Mouse (Mus musculus): ENCODE data around the gene Rplp2.

Gene Rplp2

DNA sequence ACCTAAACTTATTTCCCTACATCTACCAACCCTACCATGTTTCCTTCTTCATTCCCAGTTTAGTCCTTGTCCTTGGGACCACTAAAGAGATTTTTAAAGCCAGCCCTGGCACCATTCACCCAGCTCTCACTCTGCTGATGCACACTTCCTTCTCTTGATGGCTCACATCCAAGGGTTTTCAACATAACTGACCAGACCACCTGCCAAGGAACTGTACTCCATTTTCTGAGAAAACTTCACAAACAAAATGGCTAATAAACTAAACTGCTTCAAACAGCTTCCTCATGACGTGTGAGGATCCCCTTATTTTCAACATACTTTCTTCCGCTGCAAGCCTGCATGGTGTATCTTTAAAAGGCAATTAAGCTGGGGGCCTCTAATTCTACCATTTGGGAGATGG, 6.5 kb downstream of the Rplp2 start:
- no peak for DNase-seq

DNA sequence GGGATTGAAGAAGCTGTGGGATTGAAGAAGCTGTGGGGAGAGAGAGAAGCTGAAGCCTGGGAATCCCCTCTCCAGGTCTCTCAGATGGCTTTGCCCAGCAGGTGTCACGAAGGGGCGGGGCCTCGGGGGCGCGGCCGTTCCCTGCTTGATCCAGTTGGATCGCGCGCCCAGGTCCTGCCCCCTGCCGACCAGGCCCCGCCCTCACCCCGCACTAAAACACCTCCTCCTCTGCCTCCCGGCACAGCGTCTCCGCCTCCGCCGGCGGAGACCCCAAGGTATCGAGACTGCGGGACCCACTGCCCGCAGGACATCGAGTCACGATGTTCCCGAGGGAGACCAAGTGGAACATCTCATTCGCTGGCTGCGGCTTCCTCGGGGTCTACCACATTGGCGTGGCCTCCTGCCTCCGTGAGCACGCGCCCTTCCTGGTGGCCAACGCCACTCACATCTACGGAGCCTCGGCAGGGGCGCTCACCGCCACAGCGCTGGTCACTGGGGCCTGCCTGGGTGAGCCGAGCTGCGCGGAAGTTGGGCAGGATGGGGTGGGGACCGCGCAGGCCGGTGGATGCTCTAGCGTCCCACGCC, 7.9 kb downstream of the Rplp2 start, which contains the start of gene Pnpla2:
Gene Pnpla2, plus strand, starts transcription at position 232 of the 585 bp plus-strand sequence.
- peak; percentile 95 for DNase-seq

DNA sequence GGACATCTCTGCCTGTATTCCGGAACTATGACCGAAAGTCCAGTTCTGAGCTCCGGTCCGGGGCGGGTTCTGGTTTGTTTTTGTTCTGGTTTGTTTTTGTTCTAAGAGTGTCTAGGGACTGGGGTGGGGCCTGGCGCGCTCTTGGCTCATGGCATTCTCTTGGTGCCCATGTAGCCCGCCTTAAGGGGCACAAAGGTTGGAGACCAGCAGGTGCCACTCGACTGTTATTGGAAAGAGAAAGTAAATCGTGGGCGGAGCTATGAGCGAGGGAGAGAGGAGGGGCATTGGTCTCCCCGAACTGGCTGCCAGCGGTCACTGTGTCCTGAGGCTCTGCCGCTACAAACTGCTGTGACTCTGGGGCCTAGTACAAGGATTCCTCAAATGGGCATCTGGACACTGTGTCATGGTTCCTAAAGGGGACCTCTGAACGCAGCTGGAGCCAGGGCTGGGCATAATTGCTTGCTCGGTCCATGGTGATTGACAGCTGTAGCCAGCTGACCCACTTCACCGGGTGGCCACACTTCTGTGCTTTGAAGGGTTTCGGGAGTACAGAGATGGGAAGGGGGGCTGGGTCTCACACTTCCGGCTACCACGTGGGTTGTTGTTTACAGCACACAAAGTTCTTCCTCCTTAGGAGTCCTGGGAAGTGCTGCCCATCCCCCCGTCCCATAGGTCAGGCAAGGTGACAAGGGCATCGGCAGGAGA, 8.6 kb downstream of the Rplp2 start:
- peak; percentile 46 for DNase-seq

DNA sequence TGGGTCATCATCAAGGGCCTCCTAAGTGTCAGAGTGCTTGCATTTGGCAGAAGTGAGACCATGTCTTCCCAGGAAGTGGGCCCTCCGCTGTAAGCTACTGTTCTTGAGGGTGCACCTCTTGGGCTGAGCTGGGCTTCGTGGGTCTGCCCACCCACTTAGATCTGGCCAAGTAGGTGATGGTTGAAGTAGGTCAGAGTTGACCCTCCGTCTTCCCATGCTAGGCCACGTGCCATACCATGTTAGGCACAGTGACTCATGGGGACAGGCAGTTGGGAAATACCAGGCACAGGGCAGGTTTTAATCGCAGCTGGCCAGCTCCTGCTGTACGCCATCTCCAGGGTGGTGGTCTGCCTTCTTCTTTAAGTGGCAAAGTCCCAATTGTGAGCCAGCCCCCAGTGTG, 9.6 kb downstream of the Rplp2 start:
- no peak for DNase-seq

DNA sequence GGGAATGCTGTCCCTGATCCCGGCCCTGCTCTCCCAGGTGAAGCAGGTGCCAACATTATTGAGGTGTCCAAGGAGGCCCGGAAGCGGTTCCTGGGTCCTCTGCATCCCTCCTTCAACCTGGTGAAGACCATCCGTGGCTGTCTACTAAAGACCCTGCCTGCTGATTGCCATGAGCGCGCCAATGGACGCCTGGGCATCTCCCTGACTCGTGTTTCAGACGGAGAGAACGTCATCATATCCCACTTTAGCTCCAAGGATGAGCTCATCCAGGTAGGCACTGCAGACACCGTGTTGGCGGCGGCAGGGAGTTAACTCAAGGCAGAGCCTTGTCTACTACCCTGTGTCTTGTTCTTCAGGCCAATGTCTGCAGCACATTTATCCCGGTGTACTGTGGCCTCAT, 10.1 kb downstream of the Rplp2 start:
- no peak for DNase-seq

DNA sequence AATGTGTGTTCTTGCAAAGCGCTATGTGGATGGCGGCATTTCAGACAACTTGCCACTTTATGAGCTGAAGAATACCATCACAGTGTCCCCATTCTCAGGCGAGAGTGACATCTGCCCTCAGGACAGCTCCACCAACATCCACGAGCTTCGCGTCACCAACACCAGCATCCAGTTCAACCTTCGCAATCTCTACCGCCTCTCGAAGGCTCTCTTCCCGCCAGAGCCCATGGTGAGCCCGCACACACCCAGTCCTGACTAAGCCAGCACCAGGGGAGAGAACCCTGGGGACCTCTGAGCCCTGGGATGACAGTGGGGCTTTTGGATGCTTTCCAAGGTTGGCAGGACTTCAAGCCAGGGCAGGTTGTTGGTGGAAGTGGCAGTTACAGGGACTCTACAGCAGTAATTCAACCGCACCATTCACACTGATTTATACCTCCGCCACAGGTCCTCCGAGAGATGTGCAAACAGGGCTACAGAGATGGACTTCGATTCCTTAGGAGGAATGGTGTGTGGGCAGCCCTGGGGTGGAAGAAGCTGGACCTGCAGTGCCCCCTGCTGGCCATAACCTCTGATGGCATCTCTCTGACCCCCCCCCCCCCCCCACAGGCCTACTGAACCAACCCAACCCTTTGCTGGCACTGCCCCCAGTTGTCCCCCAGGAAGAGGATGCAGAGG, 11.0 kb downstream of the Rplp2 start:
- peak; percentile 57 for DNase-seq

DNA sequence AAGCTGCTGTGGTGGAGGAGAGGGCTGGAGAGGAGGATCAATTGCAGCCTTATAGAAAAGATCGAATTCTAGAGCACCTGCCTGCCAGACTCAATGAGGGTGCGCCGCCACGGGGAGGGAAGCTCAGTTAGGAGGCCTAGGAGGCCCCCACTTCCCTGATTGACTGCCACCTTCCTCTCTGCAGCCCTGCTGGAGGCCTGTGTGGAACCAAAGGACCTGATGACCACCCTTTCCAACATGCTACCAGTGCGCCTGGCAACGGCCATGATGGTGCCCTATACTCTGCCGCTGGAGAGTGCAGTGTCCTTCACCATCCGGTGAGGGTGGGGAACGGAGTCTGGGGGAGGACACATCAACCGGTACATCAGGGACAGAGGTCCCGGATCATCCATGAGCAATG, 11.5 kb downstream of the Rplp2 start:
- no peak for DNase-seq

DNA sequence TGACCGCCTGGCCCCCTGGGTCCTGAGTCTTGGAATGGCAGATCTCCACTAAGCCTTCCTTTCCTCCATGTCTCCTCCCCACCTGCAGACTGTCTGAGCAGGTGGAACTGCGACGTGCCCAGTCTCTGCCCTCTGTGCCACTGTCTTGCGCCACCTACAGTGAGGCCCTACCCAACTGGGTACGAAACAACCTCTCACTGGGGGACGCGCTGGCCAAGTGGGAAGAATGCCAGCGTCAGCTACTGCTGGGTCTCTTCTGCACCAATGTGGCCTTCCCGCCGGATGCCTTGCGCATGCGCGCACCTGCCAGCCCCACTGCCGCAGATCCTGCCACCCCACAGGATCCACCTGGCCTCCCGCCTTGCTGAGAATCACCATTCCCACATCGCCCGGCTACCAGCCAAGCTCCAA, 12.1 kb downstream of the Rplp2 start:
- DNase-seq = no peak

DNA sequence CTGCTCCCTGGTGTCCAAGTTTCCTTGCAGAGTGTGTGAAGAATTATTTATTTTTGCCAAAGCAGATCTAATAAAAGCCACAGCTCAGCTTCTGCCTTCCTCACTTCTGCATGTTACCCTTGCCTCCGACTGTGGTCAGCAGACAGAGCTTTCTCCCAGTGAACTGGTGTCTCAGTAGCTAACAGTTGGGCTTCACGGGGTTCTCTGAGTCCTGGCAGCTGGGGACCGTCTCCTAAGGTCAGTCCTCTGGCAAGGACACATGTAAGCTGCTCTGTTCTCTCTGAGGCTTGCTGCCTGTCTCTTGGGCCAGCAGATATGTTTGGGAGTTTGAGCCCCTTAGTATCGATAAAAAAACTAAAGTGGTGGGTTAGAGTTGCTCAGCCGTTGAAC, 12.8 kb downstream of the Rplp2 start:
- DNase-seq = no peak

DNA sequence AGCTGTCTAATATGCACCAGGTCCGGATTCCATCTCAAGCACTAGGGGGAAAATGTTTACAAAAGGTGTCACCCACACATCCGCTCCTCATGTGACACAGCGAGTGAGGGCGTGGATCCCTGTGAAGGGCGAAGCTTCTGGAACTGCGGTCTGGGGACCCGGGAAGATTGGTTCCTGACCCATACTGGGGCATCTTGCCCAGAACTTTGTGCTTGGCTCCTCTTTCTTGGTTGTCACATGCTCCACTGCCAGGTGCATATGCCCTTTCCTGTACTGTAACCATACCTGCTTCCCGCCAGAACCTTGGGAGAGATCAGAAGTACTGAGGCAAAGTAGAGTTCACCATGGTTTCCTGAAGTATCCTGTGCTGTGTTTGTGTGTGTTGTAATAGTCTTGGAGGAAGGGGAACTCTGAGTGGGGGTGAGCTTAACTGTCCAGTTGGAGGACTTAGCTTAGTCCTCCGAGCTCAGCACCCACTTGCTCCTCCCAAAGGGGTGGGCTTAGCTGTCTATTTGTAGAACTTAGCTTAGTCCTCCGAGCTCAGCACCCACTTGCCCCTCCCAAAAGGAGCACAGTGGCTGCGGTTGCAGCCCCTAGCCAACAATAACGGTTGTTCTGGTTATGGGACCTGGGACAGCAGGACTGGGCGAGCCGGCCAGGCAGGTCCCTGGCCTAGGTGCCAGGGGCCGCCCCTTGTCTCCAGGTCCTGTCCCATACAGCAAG, 13.4 kb downstream of the Rplp2 start, which contains the start of gene Cracr2b:
Gene Cracr2b, plus strand, starts transcription at position 704 of the 723 bp plus-strand sequence.
- DNase-seq = no peak

DNA sequence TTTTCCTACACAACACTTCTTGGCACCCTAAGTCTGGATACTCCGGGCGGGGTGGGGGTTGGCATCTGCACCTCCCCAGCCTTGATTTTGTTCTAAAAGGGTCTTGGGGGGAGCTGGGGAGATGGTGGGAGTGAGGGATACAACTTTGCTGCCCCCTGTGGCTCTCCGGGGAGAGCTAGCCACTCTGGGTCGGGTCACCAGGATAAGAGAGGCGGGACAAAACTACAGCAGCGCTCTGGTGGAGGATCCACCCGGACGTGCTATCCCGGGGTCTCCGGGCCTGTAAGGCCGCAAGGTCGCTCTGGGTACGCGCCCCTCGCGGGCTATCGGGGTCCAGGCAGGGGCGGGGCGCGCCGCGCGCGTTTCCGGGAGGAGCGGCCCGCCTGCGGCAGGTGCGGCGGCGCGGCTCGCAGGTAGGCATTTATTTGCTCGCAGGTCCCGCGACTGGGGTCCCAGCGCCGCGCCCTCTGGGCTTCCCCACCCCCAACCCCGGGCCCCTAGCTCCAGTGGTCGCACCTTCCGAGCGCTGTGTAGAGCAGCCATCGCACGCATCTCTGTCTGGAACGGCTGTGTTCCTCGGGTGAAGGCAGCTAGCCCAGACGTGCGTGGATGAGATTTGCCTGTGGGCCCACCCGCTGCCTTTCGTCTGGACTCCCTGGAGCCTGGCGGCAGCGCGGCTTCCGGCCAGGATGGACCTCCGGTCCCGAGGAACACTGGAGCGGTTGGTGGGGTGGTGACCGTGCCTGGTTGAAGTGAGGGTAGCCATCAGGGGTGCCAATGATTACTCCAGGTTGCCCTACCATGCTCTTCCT, 14.6 kb downstream of the Rplp2 start:
- DNase-seq = no peak

DNA sequence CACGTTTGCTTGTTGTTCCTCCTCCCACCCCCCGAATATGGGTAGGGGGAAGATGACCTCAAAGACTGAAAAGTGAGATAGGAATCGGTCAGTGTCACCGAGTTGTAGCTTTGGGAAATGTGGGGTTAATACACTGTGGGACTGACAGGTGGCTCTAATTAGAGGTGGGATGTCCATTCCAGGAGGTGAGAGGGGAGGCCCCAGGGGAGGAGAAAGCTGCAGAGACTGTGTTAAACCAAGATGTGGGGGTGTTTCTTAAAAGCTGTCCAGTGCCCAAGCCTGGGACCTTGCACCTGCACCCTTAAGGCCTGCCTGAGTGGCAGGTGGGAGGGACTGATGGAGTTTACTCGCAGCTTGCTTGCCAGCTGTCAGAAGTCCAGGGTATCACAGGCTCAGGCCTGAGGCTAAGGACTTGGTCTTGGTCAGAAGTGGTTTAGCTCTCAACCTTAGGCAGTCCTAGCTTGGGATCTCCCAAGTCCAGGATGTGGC, 15.2 kb downstream of the Rplp2 start:
- no peak for DNase-seq

DNA sequence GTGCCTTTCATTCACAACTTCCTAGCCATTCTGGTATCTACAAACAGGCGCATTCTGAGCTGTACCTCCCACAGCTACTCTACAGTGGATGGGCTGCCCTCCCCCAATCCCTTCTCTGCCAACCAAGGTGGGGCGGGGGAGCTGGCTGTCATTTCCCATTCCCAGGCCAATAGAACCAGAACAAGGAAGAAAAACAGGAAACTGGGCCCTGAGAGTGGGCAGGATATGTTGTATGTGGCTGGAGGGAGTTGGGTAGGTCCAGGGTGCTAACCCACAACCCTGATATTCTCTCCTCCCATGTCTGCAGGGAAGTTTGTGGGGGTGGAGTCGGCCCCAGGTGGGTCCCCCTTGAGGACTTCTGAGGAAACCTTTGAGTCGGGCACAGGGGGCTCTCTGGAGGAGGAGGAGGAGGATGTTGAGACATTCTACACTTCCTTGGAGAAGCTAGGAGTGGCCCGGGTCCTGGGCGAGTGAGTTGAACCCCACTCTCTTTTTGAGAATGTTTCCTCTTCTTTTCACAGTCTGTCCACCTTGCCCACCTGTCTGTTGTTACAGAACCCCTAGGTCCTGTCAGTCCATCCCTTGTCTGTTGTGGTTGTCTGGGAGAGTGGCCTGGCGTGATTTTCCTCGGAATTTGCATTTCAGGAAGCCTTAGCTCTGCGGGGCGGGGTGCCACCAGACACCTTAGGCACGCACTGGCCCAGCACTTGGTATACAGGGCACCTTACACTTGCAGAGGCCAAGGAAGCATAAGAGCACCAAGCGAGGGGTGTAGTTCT, 16.8 kb downstream of the Rplp2 start:
- no peak for DNase-seq

DNA sequence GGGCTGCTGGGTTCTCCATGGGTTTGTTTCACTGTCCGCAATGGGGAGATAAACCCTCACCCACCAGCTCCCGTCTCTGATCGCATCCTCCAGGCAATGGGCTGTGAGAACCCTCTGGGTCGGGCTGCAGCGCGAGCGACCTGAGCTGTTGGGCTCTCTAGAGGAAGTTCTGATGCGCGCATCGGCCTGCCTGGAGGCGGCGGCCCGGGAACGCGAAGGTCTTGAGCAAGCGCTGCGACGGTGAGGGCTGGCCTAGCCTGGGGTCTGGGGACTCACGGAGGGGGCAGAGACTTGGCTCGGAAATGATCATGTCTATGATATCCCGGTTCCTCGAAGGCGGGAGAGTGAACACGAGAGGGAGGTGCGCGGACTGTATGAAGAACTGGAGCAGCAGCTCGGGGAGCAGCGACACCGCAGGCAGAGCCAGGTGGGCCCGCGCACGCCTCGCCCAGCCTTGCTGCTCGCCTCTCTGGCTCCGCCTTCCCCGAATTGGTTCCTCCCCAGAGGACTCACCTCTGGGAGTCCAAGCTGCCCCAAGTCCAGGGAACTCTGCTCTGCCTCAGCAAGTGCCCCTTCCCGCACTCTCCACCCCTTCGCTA, 17.5 kb downstream of the Rplp2 start:
- peak; percentile 38 for DNase-seq

DNA sequence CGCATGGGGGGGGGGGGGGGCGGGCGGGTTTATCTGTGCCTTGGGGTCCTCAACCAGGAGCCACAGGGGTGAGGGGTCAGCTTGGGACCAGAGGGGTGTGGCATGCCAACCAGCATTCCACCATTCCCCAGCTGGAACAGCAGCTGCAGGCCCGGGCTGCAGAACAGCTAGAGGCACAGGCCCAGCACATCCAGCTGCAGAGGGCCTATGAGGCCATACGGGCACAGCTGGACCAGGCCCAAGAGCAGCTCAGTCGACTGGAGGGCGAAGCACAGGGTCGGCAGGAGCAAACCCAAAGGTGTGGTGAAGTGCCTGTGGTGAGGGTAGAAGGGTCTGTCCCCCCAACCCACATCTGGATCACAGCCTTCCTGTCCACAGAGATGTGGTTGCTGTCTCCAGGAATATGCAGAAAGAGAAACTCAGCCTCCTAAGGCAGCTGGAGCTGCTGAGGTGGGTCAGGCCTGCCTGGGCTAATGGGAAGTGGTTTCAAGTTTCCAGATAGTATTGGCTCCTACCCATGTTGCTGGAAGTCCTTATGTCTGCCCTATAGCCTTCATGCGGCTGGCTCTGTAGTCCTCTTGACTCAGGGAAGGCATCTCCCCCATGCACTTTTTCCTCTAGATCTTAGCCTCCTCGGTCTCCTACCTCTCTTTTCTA, 18.3 kb downstream of the Rplp2 start:
- no peak for DNase-seq

DNA sequence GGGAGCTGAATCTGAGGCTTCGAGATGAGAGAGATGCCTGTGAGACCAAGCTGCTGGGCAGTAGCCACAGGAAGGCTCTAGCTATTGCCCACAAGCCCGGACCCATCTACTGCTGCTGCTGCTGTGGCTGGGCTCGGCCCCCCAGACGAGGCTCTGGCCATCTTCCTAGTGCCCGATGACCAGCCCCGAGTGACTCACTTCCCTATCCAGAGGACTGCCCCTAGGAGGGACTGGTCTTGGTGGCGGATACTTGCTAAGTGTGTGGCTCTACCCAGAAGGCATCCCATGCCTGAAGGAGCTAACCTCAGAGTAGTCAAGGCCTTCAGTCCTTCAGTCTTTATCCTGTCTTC, 18.9 kb downstream of the Rplp2 start:
- no peak for DNase-seq

DNA sequence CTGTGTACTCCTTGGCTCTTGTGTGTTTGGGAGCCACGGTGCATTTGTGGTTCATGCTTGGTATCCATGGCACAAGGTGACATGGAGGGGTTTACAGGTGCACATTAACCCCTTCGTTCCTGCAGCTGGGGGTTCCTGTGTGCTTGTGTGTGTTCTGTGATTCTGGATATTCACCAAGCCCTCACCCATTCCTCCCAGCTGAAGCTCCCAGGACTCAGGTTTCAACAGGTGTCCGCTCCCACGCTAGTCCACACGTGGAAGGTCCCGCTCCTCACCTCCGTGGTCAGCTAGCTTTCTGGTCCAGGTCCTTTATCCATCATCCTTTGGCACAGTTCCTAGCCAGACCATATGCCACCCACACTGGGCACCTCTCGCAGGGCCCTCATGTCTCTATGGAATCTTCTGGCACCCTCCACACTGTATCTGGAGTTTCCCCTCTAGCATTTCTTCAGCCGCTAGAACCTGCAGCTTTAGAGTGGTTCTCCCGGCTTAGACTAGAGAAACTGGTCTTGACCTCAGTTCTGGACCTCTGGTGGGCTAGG, 19.5 kb downstream of the Rplp2 start:
- no peak for DNase-seq

DNA sequence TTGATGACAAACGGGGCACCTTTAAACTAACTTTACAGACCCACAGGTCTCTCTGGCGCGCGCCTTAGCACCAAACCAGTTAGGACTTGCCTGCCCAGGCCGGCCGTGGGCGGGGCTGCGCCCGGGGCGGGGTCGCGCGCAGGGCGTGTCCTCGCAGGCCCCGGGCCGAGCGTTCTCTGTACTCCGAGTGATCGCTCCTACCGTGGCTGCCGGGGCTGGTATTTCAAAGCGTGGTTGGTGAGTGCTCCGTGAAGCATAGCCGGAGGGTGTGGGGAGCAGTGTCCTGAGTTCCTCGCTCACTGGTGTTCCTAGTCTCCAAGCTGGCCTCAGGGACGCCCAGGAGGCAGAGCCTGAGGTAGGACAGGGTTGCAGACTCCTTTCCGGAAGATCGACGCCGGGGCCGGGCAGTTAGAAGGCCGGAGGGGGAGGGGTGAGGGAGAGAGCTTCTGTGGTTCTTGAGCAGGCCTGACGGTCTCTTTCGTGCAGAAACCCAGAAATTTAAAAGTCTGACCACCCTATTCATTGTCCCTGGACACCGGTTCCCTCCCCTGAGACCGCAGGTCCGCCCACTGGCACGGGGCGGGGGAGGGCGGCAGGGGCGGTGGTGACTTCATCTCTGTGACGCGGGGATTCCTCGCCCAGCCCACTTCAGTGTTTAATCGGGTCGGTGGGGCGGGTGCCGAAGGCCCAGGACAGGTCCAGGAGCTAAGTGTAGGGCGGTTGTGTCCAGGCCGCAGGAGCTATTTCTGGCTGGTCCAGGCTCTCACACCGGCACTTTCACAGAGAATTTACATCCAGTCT, 20.3 kb downstream of the Rplp2 start, which contains the start of gene Cd151:
Gene Cd151, plus strand, starts transcription at position 163 of the 801 bp plus-strand sequence.
- DNase-seq = peak; percentile 77

DNA sequence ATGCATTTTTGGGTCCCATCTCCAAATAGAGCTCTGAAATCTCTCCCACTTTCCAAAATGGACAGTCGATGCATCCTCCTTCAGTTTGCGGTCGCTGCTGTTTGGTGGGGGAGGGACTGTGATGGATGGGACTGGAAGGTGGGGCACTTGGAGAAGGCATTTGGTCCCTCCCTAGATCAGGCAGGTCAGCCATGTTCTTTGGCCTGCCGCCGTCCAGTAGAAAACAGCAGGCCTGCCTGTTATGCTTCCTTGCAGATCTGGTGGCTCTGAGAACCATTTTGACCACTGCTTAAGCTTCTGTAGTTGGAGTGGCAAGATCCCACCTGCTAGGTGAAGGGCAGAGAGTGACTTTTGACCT, 21.0 kb downstream of the Rplp2 start:
- no peak for DNase-seq
